Mouse (Mus musculus) myocyte (in vitro differentiated cells): Measurements from ENCODE around the gene Gpr162. TPM values are rescaled to one million over a fixed set of nuclear protein-coding genes. Genes with fewer than 3 reads are reported as not detected.

Experiments used
- H3K27me3 ChIP-seq: one replicate; pipeline ENCODE4 v1.6.1; 2011; ENCODE audit not compliant: control insufficient read depth, insufficient read depth, insufficient read length
- H3K36me3 ChIP-seq: one replicate; pipeline ENCODE4 v1.6.1; 2011; ENCODE audit not compliant: control insufficient read depth, insufficient read depth
- H3K4me2 ChIP-seq: one replicate; pipeline ENCODE4 v1.6.1; 2011; ENCODE audit warnings: low read depth, control low read depth
- H3K4me3 ChIP-seq: one replicate; pipeline ENCODE4 v1.5.1; 2011; ENCODE audit warnings: mild to moderate bottlenecking, control low read depth, moderate library complexity
- H3K79me2 ChIP-seq: one replicate; pipeline ENCODE4 v1.6.1; 2011; ENCODE audit not compliant: control insufficient read depth, insufficient read depth
- H3ac ChIP-seq: one replicate; pipeline ENCODE4 v1.6.1; 2011; ENCODE audit not compliant: control insufficient read depth, insufficient read length
- CEBPB ChIP-seq: IDR thresholded peaks from 2 replicates; pipeline ENCODE4 v1.6.1; 2011; ENCODE audit warnings: mild to moderate bottlenecking, moderate library complexity; ENCODE audit not compliant: poor library complexity, insufficient read depth, severe bottlenecking
- E2F4 ChIP-seq: IDR thresholded peaks from one replicate; pipeline ENCODE4 v1.6.1; 2011; ENCODE audit warnings: mild to moderate bottlenecking, control low read depth, moderate library complexity; ENCODE audit not compliant: insufficient read depth
- MAX ChIP-seq: IDR thresholded peaks from one replicate; pipeline ENCODE4 v1.6.1; 2011; ENCODE audit warnings: low read depth, mild to moderate bottlenecking, control low read depth
- MYOD1 ChIP-seq, 3 experiments: IDR thresholded peaks; one replicate each; pipeline ENCODE4 v1.6.1; 2011; ENCODE audit warnings: control low read depth in 2 of 3, low read depth in 2 of 3, mild to moderate bottlenecking in 2 of 3, moderate library complexity in 1 of 3; ENCODE audit not compliant: insufficient read length in 2 of 3, control insufficient read depth in 1 of 3
- MYOG ChIP-seq, 3 experiments: IDR thresholded peaks; one replicate each; pipeline ENCODE4 v1.6.1; 2011; ENCODE audit warnings: control low read depth in 2 of 3, low read depth in 2 of 3, mild to moderate bottlenecking in 2 of 3; ENCODE audit not compliant: insufficient read length in 2 of 3, control insufficient read depth in 1 of 3, insufficient read depth in 1 of 3
- POLR2A ChIP-seq: IDR thresholded peaks from one replicate; pipeline ENCODE4 v1.6.1; 2011; ENCODE audit warnings: low read depth, mild to moderate bottlenecking, control low read depth, moderate library complexity; ENCODE audit not compliant: insufficient read length
- POLR2AphosphoS2 ChIP-seq: IDR thresholded peaks from one replicate; pipeline ENCODE4 v1.6.1; 2011; ENCODE audit warnings: low read depth, control low read depth; ENCODE audit not compliant: insufficient read length
- REST ChIP-seq: IDR thresholded peaks from one replicate; pipeline ENCODE4 v1.6.1; 2011; ENCODE audit warnings: mild to moderate bottlenecking, control low read depth, moderate library complexity; ENCODE audit not compliant: insufficient read depth, insufficient read length
- SRF ChIP-seq: IDR thresholded peaks from one replicate; pipeline ENCODE4 v1.6.1; 2011; ENCODE audit warnings: low read depth; ENCODE audit not compliant: control insufficient read depth, insufficient read length
- TCF12 ChIP-seq: IDR thresholded peaks from one replicate; pipeline ENCODE4 v1.6.1; 2011; ENCODE audit warnings: mild to moderate bottlenecking, control low read depth; ENCODE audit not compliant: poor library complexity, insufficient read depth, severe bottlenecking
- TCF3 ChIP-seq: IDR thresholded peaks from one replicate; pipeline ENCODE4 v1.6.1; 2011; ENCODE audit warnings: low read depth, control low read depth; ENCODE audit not compliant: insufficient read length
- USF1 ChIP-seq: IDR thresholded peaks from one replicate; pipeline ENCODE4 v1.6.1; 2011; ENCODE audit warnings: low read depth, mild to moderate bottlenecking, control low read depth, moderate library complexity
- polyA plus RNA-seq: library from polyadenylated mRNA; unstranded; fragments of >200 nt; fragmentation: generic; extraction: Trizol; gene quantifications from one replicate; pipeline ENCODE4 v1.2.1, GENCODE M21; 2012; ENCODE audit warnings: missing spikeins

Gpr162 gene
- polyA plus RNA-seq, 1 experiment = 0.02 TPM

- Histone ChIP-seq H3K27me3 (no peaks in the 10 kb centered on the region), H3K36me3 (no peaks in the 10 kb centered on the region), H3K4me2 (peak overlapping the region; percentile 66), H3K4me3 (no peak overlapping the region), H3K79me2 (no peaks in the 10 kb centered on the region), H3ac (no peak overlapping the region)
- TF ChIP-seq MYOG (IDR thresholded peaks at IDR 0.05; ENCODE audit: control insufficient read depth in 1 of 3, insufficient read depth in 1 of 3, insufficient read length in 2 of 3, low read depth in 2 of 3) (no peak), MYOD1 (IDR thresholded peaks at IDR 0.05; ENCODE audit: control insufficient read depth in 1 of 3, insufficient read length in 2 of 3, low read depth in 2 of 3) (no peak), POLR2AphosphoS2 (no peak), SRF (no peak), REST (no peak), MAX (no peak), USF1 (no peak), TCF3 (no peak), TCF12 (no peak), CEBPB (no peak), POLR2A (no peak), E2F4 (no peak)
Observed at GRCm38 (mm10) chr6:124904991-124905860, 41.4 kb upstream of the Gpr162 start.

DNA sequence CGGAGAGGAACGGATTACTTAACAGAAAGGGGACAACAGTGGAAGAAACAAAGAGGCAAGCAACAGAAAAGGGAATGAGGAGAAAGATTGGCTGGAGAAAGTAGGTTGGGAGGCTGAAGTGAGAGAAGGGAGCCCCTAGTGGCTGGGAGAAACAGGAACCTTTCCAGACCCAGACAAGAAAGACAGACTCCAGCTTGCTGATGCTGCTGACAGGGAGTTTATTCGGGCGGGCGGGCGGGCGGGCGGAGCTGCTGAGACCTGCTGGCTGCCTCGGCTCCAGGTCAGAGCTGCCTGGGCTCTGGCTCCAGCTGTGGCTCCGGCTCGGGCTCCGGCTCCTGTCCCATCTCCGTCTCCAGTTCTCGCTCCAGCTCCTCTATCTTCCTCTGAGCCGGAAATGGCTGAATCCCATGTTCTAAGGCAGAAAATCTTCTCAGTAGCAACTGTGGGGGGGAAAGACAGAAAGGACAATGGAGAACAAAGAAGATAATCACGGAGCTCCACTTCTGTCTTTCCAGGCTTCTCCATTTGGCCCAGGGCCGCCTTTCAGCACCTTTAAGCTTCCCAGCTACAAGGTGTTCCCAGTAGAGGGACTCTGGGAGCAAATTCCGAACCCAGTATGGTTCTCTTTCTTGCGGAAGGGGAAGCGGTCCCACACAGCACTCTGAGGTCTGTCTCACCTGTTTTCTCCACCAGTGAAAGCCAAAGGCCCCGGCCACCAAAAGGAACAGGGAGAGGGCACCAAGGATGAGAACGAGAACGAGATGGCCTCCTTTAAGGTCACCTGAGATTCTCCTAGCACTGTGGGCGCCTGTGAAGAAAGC lies 40.6 kb upstream of the Gpr162 start:
- no peak for TF ChIP-seq TCF12
- no peak for TF ChIP-seq MAX
- no peak for TF ChIP-seq SRF
- TF ChIP-seq POLR2AphosphoS2 = peak; percentile 12
- peak; percentile 36 for TF ChIP-seq POLR2A
- TF ChIP-seq E2F4 = no peak
- TF ChIP-seq MYOG (IDR thresholded peaks at IDR 0.05; ENCODE audit: control insufficient read depth in 1 of 3, insufficient read depth in 1 of 3, insufficient read length in 2 of 3, low read depth in 2 of 3) = no peak
- Histone ChIP-seq H3K4me3 (peak overlapping the region; percentile 26), H3ac (no peak overlapping the region), H3K4me2 (peak overlapping the region; percentile 99), H3K79me2 (no peaks in the 10 kb centered on the region), H3K36me3 (no peaks in the 10 kb centered on the region), H3K27me3 (no peaks in the 10 kb centered on the region)

DNA sequence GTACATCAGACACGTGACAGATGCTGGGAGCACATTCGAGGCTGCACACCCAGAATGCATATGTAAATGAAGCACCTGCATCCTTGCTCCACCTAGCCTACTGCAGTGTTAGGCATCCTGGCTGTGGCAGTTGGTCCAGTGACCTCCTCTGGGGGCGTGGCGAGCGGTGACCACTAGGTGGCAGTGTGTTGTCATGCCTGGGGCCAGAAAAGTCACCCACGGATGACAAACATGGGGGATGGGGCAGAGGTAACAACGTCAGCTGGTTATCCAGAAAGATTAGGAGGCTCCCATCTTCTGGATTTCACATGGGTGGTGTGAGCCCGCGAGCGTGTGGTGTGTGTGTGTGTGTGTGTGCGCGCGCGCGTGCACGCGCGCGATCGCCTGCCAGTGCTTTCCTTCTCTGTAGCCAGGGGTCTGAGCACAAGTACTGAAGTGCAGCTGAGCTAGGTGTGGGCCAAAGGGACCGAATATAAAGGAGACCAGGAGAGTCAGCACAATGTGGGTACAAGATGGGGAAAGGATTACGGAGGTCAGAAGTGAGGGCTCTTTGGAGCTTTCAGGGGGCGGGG lies 39.9 kb upstream of the Gpr162 start:
- Histone ChIP-seq H3K4me2 (peak overlapping the region; percentile 99), H3K27me3 (no peaks in the 10 kb centered on the region), H3K36me3 (no peaks in the 10 kb centered on the region), H3K79me2 (no peaks in the 10 kb centered on the region), H3K4me3 (peak overlapping the region; percentile 26), H3ac (no peak overlapping the region)
- peak in 1 of 3 experiments; percentile 56 for TF ChIP-seq MYOD1 (IDR thresholded peaks at IDR 0.05; ENCODE audit: control insufficient read depth in 1 of 3, insufficient read length in 2 of 3, low read depth in 2 of 3)
- TF ChIP-seq TCF12 = no peak
- TF ChIP-seq REST = no peak
- TF ChIP-seq MYOG (IDR thresholded peaks at IDR 0.05; ENCODE audit: control insufficient read depth in 1 of 3, insufficient read depth in 1 of 3, insufficient read length in 2 of 3, low read depth in 2 of 3) = peak in 1 of 3 experiments; percentile 44
- TF ChIP-seq POLR2A = no peak

DNA sequence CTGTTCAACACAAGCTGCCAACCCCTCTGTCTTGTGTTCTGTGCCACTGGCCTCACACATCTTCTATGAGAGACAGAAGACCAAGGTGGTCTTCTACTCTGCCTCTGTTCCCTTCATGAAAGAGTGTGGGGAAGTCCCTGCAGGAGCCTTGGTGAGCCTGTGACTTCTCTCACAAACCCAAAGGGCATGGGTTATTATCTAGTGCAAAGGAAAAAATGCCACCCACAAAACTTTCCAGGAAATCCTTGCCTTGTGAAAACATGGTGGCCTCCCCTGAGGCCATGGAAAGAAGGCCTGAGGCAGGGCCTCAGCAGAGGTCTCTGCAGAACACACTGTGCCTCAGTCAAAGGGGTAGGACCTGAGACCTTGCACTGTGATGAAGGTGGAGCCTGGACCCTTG lies 38.1 kb upstream of the Gpr162 start:
- Histone ChIP-seq H3K27me3 (no peaks in the 10 kb centered on the region), H3K4me3 (no peak overlapping the region), H3K79me2 (no peaks in the 10 kb centered on the region), H3K4me2 (no peak overlapping the region), H3ac (no peak overlapping the region), H3K36me3 (no peaks in the 10 kb centered on the region)
- no peak for TF ChIP-seq MAX
- no peak for TF ChIP-seq MYOD1 (IDR thresholded peaks at IDR 0.05; ENCODE audit: control insufficient read depth in 1 of 3, insufficient read length in 2 of 3, low read depth in 2 of 3)
- no peak for TF ChIP-seq TCF12
- no peak for TF ChIP-seq MYOG (IDR thresholded peaks at IDR 0.05; ENCODE audit: control insufficient read depth in 1 of 3, insufficient read depth in 1 of 3, insufficient read length in 2 of 3, low read depth in 2 of 3)
- no peak for TF ChIP-seq POLR2AphosphoS2
- TF ChIP-seq SRF = no peak
- no peak for TF ChIP-seq POLR2A
- no peak for TF ChIP-seq CEBPB
- TF ChIP-seq TCF3 = no peak
- no peak for TF ChIP-seq REST
- TF ChIP-seq USF1 = no peak
- TF ChIP-seq E2F4 = no peak
